Mouse (Mus musculus) lung, embryonic 16.5 days (tissue): ENCODE data around the gene Psmb7. TPM values are rescaled to one million over a fixed set of nuclear protein-coding genes. Genes with fewer than 3 reads are reported as not detected.

Experiments used
- ATAC-seq: fragments of 200-750 bp; cut with Nextera tagmentation; 2 replicates; pipeline ENCODE4 v1.8.0; 2017; ENCODE audit warnings: low read depth, mild to moderate bottlenecking, moderate library complexity
- H3K27ac ChIP-seq: fragments of 300-500 bp; sonication (generic); 2 replicates; pipeline ENCODE4 v1.5.1; 2014; ENCODE audit warnings: mild to moderate bottlenecking, control low read depth, low read length
- H3K27me3 ChIP-seq: fragments of 300-500 bp; sonication (generic); 2 replicates; pipeline ENCODE4 v1.6.1; 2014; ENCODE audit warnings: low read depth, low read length, mixed read lengths; ENCODE audit not compliant: control insufficient read depth, insufficient read depth
- H3K36me3 ChIP-seq: fragments of 300-500 bp; sonication (generic); 2 replicates; pipeline ENCODE4 v1.6.1; 2014; ENCODE audit warnings: low read length; ENCODE audit not compliant: control insufficient read depth, insufficient read depth
- H3K4me1 ChIP-seq: fragments of 300-500 bp; sonication (generic); replicated peaks from 2 replicates; pipeline ENCODE4 v1.6.1; 2014; ENCODE audit warnings: low read length, mixed read lengths; ENCODE audit not compliant: control insufficient read depth, insufficient read depth
- H3K4me2 ChIP-seq: fragments of 300-500 bp; sonication (generic); 2 replicates; pipeline ENCODE4 v1.6.1; 2014; ENCODE audit warnings: low read depth, low read length, control low read depth
- H3K4me3 ChIP-seq: fragments of 300-500 bp; sonication (generic); 2 replicates; pipeline ENCODE4 v1.5.1; 2014; ENCODE audit warnings: mild to moderate bottlenecking, low read length, control low read depth
- H3K9ac ChIP-seq: fragments of 300-500 bp; sonication (generic); 2 replicates; pipeline ENCODE4 v1.6.1; 2014; ENCODE audit warnings: low read length, control low read depth
- H3K9me3 ChIP-seq: fragments of 300-500 bp; sonication (generic); 2 replicates; pipeline ENCODE4 v1.6.1; 2016; ENCODE audit warnings: low read length; ENCODE audit not compliant: control insufficient read depth
- WGBS: fragments of 180-500 bp; shearing (Covaris S2); extraction: QIAGEN DNeasy Blood & Tissue Kit; methylation state at CpG from one replicate; pipeline ENCODE4 v1.1.7; 2014; 5-methylcytosine and 5-hydroxymethylcytosine counted together
- polyA plus RNA-seq: library from polyadenylated mRNA; unstranded; fragments of >200 nt; fragmentation: Nextera tagmentation; extraction: Ambion mirVana; gene quantifications from 2 replicates; pipeline ENCODE4 v1.2.1, GENCODE M21; 2015

Psmb7 gene
- polyA plus RNA-seq, 1 experiment from 2014 or later = 238 TPM

DNA sequence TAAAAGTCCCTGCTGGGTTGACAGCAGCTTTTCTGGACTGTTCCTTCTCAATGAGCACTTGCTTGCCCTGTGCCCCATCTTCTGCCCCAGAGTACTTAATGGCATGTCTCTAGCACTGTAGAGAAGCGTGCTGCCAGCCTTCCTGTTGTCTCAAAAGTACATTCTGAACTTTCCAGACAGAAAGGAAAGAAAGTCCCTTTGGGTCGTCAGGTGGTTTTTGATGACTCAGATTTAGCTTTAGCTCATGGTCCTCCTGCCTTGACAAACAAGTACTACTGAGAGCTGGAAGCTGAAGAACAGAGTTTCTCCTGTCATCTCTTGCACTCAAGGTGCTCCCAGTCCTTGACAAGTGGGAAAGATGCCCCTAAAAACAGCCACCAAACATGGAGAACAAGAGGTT, 33.7 kb downstream of the Psmb7 start:
- WGBS = 75% methylated on average over 2 of the region's 2 CpGs

DNA sequence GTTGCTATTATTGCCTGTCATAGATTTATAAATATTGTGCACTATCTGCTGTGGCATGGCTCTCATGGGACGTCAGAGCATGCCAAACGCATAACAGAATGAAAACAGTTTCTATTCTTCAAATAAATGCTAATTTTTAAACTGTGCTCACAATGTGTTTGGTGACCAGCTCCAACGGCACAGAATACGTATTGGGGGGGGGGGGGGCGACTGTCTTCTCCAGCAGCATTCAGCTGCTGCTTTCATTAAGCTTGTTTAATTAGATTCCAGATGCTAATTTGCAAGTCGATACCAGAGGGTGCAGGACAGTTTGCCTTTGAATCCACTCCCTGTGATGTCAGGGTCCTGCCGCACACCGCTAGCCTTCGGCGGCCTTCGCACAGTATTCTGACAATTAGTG, 34.6 kb downstream of the Psmb7 start:
- Histone ChIP-seq H3K9me3 (no peaks in the 10 kb centered on the region), H3K4me2 (no peak overlapping the region), H3K27me3 (no peaks in the 10 kb centered on the region), H3K4me3 (no peak overlapping the region), H3K4me1 (no peaks in the 10 kb centered on the region), H3K9ac (no peak overlapping the region), H3K36me3 (peaks cover 3% of the 10 kb centered on the region; the same call in 1 of the 2 replicates), H3K27ac (no peak overlapping the region)
- 78% methylated on average over 11 of the region's 11 CpGs for WGBS
- peak; percentile 34; the same call in 1 of the 2 replicates for ATAC-seq

More for the DNA sequence above, 33.7 kb downstream of the Psmb7 start:
- Histone ChIP-seq H3K4me3 (no peak overlapping the region), H3K27ac (no peak overlapping the region), H3K4me2 (no peak overlapping the region), H3K36me3 (peaks cover 3% of the 10 kb centered on the region; the same call in 1 of the 2 replicates), H3K4me1 (no peaks in the 10 kb centered on the region), H3K9me3 (no peaks in the 10 kb centered on the region), H3K27me3 (no peaks in the 10 kb centered on the region), H3K9ac (no peak overlapping the region)
- no peak for ATAC-seq

GRCm38 (mm10) chr2:38608831-38609309, 35.0 kb downstream of the Psmb7 start:
- no peak overlapping the region for H3K27ac ChIP-seq
- H3K9me3 ChIP-seq = no peaks in the 10 kb centered on the region
- no peak overlapping the region for H3K4me3 ChIP-seq
- H3K4me1 ChIP-seq = no peaks in the 10 kb centered on the region
- no peaks in the 10 kb centered on the region for H3K27me3 ChIP-seq
- WGBS = 69% methylated on average over 5 of the region's 5 CpGs
- H3K4me2 ChIP-seq = no peak overlapping the region
- ATAC-seq = no peak
- H3K36me3 ChIP-seq = peaks cover 3% of the 10 kb centered on the region; the same call in 1 of the 2 replicates
- H3K9ac ChIP-seq = no peak overlapping the region

DNA sequence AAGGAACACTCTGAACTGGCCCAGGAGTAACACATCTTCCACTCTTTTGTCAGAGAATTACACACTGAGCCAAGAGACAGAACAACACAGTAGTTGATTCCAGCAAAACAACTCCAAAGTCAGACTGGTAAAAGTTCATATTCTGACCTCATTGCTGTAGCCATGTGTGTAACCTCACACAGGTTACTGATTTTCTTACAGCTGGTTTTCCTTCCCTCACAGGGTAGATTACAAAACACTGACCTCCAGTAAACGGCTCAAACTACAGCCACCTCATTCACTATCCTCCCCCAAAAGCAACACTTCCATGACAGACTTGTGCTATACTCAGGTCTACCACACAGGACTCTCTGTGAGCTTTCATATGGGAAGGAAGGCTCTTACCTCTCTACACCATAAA, 36.2 kb downstream of the Psmb7 start:
- Histone ChIP-seq H3K9ac (no peak overlapping the region), H3K27ac (no peak overlapping the region), H3K4me1 (no peaks in the 10 kb centered on the region), H3K36me3 (peaks cover 3% of the 10 kb centered on the region; the same call in 1 of the 2 replicates), H3K4me3 (no peak overlapping the region), H3K9me3 (no peaks in the 10 kb centered on the region), H3K27me3 (no peaks in the 10 kb centered on the region), H3K4me2 (no peak overlapping the region)
- ATAC-seq = peak; percentile 45; the same call in 1 of the 2 replicates
- 61% methylated on average over 1 of the region's 1 CpGs for WGBS

DNA sequence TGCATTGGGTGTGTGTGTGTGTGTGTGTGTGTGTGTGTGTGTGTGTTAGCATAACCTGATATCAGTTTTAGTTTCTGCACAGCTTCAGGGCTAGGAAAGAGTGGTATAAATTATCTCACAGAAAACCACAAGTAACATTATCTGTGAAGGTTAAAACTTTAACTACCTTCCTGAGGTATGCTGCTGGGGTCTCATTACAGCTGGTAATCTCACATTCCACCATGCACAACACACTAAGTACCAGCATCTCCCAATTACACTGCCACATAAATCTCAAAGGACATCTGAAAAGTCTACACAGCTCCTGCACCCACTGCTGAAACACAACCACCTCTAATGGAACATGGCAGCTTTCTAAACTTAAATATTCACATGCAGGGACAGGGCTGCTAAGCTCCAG, 43.0 kb downstream of the Psmb7 start:
- Histone ChIP-seq H3K4me3 (no peak overlapping the region), H3K27ac (no peak overlapping the region), H3K36me3 (no peaks in the 10 kb centered on the region; the same call in 1 of the 2 replicates), H3K9me3 (no peaks in the 10 kb centered on the region), H3K4me1 (no peaks in the 10 kb centered on the region), H3K9ac (no peak overlapping the region), H3K27me3 (no peaks in the 10 kb centered on the region), H3K4me2 (no peak overlapping the region)
- ATAC-seq = no peak

DNA sequence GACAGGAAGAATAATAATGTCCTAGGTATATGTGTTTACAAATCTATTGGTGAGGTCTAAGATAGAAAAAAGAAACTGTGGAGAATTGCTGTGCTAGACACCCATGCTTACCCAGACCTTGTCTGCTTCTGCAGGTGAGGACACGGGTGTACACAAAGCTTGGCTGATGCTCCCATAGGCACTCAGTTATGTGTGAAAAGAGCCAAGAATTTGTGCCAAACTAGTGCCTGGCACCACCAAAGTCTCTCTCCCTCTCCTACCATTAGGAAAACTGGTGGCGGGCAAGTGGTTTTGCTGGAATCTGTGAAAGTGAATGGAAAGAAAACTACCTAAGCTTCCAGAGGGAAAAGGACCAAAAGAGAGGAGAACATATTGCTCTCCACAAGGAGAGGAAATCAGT, 45.5 kb downstream of the Psmb7 start:
- H3K4me3 ChIP-seq = no peak overlapping the region
- 90% methylated on average over 2 of the region's 2 CpGs for WGBS
- H3K4me1 ChIP-seq = no peaks in the 10 kb centered on the region
- no peak for ATAC-seq
- H3K27me3 ChIP-seq = no peaks in the 10 kb centered on the region
- H3K9ac ChIP-seq = no peak overlapping the region
- no peak overlapping the region for H3K27ac ChIP-seq
- H3K9me3 ChIP-seq = no peaks in the 10 kb centered on the region
- H3K4me2 ChIP-seq = no peak overlapping the region
- no peaks in the 10 kb centered on the region; the same call in 1 of the 2 replicates for H3K36me3 ChIP-seq

GRCm38 (mm10) chr2:38597896-38598295, 46.0 kb downstream of the Psmb7 start:
- WGBS = 81% methylated on average over 1 of the region's 1 CpGs
- Histone ChIP-seq H3K9ac (no peak overlapping the region), H3K9me3 (no peaks in the 10 kb centered on the region), H3K27ac (no peak overlapping the region), H3K27me3 (no peaks in the 10 kb centered on the region), H3K4me3 (no peak overlapping the region), H3K4me2 (no peak overlapping the region), H3K36me3 (no peaks in the 10 kb centered on the region; the same call in 1 of the 2 replicates), H3K4me1 (no peaks in the 10 kb centered on the region)
- no peak for ATAC-seq

DNA sequence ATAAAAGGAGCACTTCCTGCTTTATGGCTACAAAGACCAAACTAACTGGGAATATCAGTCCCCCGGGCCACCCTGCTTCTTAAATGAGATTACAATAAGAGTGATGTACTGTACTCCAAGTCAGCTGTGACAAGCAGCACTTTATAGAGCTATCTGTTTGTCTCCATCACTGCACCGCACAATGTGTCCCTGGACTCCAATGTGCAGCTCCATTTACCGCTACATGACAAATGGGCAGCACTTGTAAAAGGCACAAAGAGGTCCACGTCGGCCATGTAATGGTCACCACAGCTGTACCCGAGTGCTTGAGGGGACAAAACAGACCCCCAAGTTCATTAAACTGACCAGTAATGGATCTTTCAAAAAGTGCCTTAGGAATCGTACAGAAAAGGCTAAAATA, 49.0 kb downstream of the Psmb7 start:
- no peaks in the 10 kb centered on the region for H3K4me1 ChIP-seq
- 74% methylated on average over 7 of the region's 7 CpGs for WGBS
- no peak overlapping the region for H3K4me3 ChIP-seq
- H3K9me3 ChIP-seq = no peaks in the 10 kb centered on the region
- H3K27me3 ChIP-seq = no peaks in the 10 kb centered on the region
- no peaks in the 10 kb centered on the region for H3K36me3 ChIP-seq
- ATAC-seq = no peak
- no peak overlapping the region for H3K9ac ChIP-seq
- H3K4me2 ChIP-seq = no peak overlapping the region
- H3K27ac ChIP-seq = no peak overlapping the region

DNA sequence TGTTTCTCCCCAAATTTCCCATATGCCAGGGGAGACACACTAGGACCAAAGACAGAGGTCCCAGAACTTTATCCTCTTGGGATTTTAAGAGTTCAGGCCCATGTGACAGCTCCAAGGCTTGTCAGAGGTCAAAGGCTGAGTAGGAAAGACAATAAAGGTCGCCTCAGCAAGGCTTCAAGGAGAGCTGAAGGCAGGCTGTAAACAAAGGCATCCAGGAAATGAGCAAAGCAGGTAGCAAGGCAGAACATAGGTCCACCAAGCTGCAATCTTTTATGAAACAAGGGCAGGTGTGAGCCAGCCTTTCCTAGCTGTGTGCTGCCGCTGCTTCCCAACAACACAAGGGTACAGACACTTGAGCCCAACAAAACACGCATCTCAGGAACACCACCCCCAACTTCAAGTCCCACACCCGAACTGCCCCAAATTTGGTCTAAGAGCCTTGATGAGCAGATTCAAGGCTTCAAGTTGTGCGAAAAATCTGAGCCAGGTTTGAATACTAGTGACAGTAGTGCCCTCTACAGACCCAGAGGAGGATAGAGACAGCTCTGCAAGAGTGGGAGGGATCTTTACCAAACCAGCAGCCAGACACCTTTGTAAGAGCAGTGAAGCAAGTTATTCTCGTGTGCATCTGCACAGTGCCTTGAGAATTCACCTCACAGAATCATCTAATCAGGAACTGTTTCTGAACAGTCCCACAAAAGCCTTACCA, 52.0 kb downstream of the Psmb7 start:
- Histone ChIP-seq H3K9ac (no peak overlapping the region), H3K4me3 (no peak overlapping the region), H3K36me3 (peaks cover 10% of the 10 kb centered on the region), H3K4me1 (no peaks in the 10 kb centered on the region), H3K9me3 (no peaks in the 10 kb centered on the region), H3K27ac (no peak overlapping the region), H3K4me2 (no peak overlapping the region), H3K27me3 (no peaks in the 10 kb centered on the region)
- 0 out of 2 replicates have a peak, but pooled peaks have one; percentile 43 for ATAC-seq
- 58% methylated on average over 6 of the region's 6 CpGs for WGBS
